Mouse (Mus musculus): ENCODE measurements around the gene Prr7. TPM values are rescaled to one million over a fixed set of nuclear protein-coding genes. Genes with fewer than 3 reads are reported as not detected.

Gene Prr7
- polyA plus RNA-seq, 2 experiments = 0.32 TPM; not detected in 1

DNA sequence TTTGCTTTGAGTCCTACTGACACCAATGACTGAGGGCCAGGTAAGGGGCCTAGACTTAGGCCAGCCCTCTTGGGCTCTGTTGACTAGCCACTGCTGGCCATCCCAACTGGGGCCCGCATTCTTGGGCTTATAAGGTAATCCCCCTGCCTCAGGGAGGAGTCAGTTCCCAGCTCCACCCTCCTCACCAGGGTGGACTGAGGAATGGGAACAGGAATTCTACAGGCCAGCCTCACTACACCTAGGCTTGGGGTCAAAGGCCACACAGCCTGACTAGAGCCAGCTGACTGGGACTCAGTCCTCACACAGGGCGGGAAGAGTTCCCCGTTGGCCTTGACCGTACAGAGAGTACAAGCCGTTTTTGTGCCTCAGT lies 47.4 kb downstream of the Prr7 start:
- H3K27ac ChIP-seq = peak overlapping the region; percentile 36
- H3K36me3 ChIP-seq (replicated peaks; ENCODE audit: control insufficient read depth, insufficient read depth, low read depth) = no peaks in the 10 kb centered on the region; the same call in 1 of the 2 replicates
- no peaks in the 10 kb centered on the region for H3K9me3 ChIP-seq (ENCODE audit: control insufficient read depth, low read length)
- no peak for DNase-seq (ENCODE audit: low read depth in 3 of 3, low spot score in 3 of 3)
- H3K4me3 ChIP-seq (ENCODE audit: insufficient read depth in 1 of 2, low read depth in 2 of 2, low read length in 2 of 2) = no peak overlapping the region
- TF ChIP-seq EP300 (IDR thresholded peaks at IDR 0.05; ENCODE audit: low read depth) = no peak
- no peak for TF ChIP-seq CTCF (IDR thresholded peaks at IDR 0.05; ENCODE audit: low read depth)
- H3K9ac ChIP-seq (replicated peaks) = peak overlapping the region; percentile 47
- peaks cover 14 to 23% of the 10 kb centered on the region in 2 experiments for H3K4me1 ChIP-seq (replicated peaks; ENCODE audit: control insufficient read depth in 2 of 2, insufficient read depth in 2 of 2, low read length in 1 of 2)
- ATAC-seq (ENCODE audit: insufficient read depth) = peak; percentile 27; the same call in 1 of the 2 replicates
- 27% methylated on average over 5 of the region's 5 CpGs for WGBS (ENCODE audit: insufficient replicate concordance)
- no peaks in the 10 kb centered on the region; the same call in 1 of the 2 replicates for H3K27me3 ChIP-seq (ENCODE audit: control insufficient read depth, insufficient read depth, low read length)
- H3K4me2 ChIP-seq (ENCODE audit: low read depth) = peak overlapping the region; percentile 93

DNA sequence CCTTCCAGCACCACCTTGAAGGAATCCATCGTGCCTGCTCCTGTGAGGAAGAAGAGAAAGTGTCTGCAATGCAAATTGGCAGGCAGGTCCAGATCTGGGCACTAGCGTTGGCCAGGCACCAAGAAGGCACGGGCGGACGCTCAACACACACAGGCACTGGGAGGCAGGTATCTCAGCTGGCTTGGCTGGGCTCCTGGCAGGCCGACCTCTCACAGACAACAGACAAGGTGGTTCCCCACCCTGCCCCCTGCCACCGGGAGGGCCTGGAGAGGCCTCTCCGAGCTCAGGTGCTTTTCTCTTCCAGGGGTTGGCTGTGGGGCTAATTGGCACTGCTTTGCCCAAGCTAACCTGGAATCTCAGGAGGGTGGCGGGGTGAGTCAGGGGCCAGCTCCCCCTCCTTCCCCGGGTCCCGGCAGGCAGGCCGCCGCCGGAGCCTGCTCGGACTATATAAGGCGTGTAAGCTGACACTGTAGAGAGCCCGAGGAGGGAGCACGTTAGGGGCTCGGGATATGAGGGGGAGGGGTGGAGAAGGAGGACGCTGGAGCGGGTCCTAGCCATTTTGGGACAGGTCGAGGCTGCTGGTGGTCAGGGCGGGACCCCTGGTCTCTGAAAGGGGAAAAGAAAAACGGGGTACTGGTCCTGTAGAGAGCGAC lies 48.4 kb downstream of the Prr7 start:
- 8% methylated on average over 25 of the region's 25 CpGs for WGBS (ENCODE audit: insufficient replicate concordance)

DNA sequence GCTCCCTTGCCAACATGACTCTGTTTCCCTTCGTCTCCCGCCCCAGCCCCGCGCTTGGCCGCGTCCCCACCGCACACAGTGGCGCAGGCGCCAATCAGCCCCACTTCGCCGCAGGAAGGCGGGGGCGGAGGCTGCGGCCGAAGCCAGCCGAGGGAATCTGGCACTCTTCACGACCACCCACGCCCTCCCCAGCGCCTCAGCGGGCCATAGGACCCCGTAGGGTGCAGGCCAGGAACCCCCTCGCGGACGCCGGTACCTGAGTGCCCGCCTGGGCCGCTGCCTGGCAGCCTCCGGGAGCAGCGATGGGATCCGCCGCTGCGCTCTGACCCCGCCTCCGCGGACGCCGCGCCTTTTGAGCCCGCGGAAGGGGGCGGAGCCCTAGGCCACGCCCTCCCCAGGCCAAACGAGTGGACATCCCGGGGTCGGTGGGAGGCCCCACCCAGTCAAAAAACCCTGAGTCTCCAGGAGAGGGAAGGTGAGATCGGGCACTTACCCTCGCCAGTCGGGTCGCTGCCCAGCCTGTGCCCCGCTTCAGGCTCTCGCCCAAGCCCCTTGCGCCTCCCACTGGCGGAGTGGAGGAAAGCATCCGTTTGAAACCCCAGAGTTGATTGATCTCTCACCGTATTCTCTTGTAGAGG lies 49.2 kb downstream of the Prr7 start, which contains the start of gene Pdlim7:
TSS of gene Pdlim7 (minus strand) at position 566 of the 638 bp plus-strand sequence.
- ATAC-seq (ENCODE audit: insufficient read depth) (peak; percentile 63), DNase-seq (ENCODE audit: low read depth in 3 of 3, low spot score in 3 of 3) (peak in 2 of 3 experiments; percentile 45 to 63)
- Histone ChIP-seq H3K9me3 (ENCODE audit: control insufficient read depth, low read length) (no peaks in the 10 kb centered on the region), H3K4me2 (ENCODE audit: low read depth) (peak within 1 kb of the TSS; percentile 93), H3K4me3 (ENCODE audit: insufficient read depth in 1 of 2, low read depth in 2 of 2, low read length in 2 of 2) (peak within 1 kb of the TSS; percentile 59 to 81), H3K4me1 (replicated peaks; ENCODE audit: control insufficient read depth in 2 of 2, insufficient read depth in 2 of 2, low read length in 1 of 2) (peaks cover 14 to 23% of the 10 kb centered on the region in 2 experiments), H3K27ac (no peak within 1 kb of the TSS), H3K9ac (replicated peaks) (peak within 1 kb of the TSS; percentile 66), H3K36me3 (replicated peaks; ENCODE audit: control insufficient read depth, insufficient read depth, low read depth) (no peaks in the 10 kb centered on the region; the same call in 1 of the 2 replicates), H3K27me3 (ENCODE audit: control insufficient read depth, insufficient read depth, low read length) (no peaks in the 10 kb centered on the region; the same call in 1 of the 2 replicates)
- under 1% methylated on average over 53 of the region's 55 CpGs for WGBS (ENCODE audit: insufficient replicate concordance)
- TF ChIP-seq CTCF (IDR thresholded peaks at IDR 0.05; ENCODE audit: low read depth) = peak; percentile 93
- TF ChIP-seq EP300 (IDR thresholded peaks at IDR 0.05; ENCODE audit: low read depth) = no peak

More for the DNA sequence above, 48.4 kb downstream of the Prr7 start:
- Histone ChIP-seq H3K4me3 (ENCODE audit: insufficient read depth in 1 of 2, low read depth in 2 of 2, low read length in 2 of 2) (peak overlapping the region; percentile 59 to 81), H3K4me1 (replicated peaks; ENCODE audit: control insufficient read depth in 2 of 2, insufficient read depth in 2 of 2, low read length in 1 of 2) (peaks cover 14 to 23% of the 10 kb centered on the region in 2 experiments), H3K36me3 (replicated peaks; ENCODE audit: control insufficient read depth, insufficient read depth, low read depth) (no peaks in the 10 kb centered on the region; the same call in 1 of the 2 replicates), H3K27me3 (ENCODE audit: control insufficient read depth, insufficient read depth, low read length) (no peaks in the 10 kb centered on the region; the same call in 1 of the 2 replicates), H3K9me3 (ENCODE audit: control insufficient read depth, low read length) (no peaks in the 10 kb centered on the region), H3K27ac (no peak overlapping the region), H3K4me2 (ENCODE audit: low read depth) (peak overlapping the region; percentile 93), H3K9ac (replicated peaks) (peak overlapping the region; percentile 66)
- ATAC-seq (ENCODE audit: insufficient read depth) (peak; percentile 32; the same call in 1 of the 2 replicates), DNase-seq (ENCODE audit: low read depth in 3 of 3, low spot score in 3 of 3) (no peak)
- TF ChIP-seq CTCF (IDR thresholded peaks at IDR 0.05; ENCODE audit: low read depth) (no peak), EP300 (IDR thresholded peaks at IDR 0.05; ENCODE audit: low read depth) (no peak)

GRCm38 (mm10) chr13:55513828-55514227 lies 49.8 kb downstream of the Prr7 start:
- no peak overlapping the region for H3K27ac ChIP-seq
- H3K27me3 ChIP-seq (ENCODE audit: control insufficient read depth, insufficient read depth, low read length) = no peaks in the 10 kb centered on the region; the same call in 1 of the 2 replicates
- no peaks in the 10 kb centered on the region for H3K9me3 ChIP-seq (ENCODE audit: control insufficient read depth, low read length)
- peak overlapping the region; percentile 93 for H3K4me2 ChIP-seq (ENCODE audit: low read depth)
- no peak overlapping the region for H3K9ac ChIP-seq (replicated peaks)
- H3K4me1 ChIP-seq (replicated peaks; ENCODE audit: control insufficient read depth in 2 of 2, insufficient read depth in 2 of 2, low read length in 1 of 2) = peaks cover 14 to 23% of the 10 kb centered on the region in 2 experiments
- DNase-seq (ENCODE audit: low read depth in 3 of 3, low spot score in 3 of 3) (no peak), ATAC-seq (ENCODE audit: insufficient read depth) (no peak)
- no peak for TF ChIP-seq CTCF (IDR thresholded peaks at IDR 0.05; ENCODE audit: low read depth)
- no peak for TF ChIP-seq EP300 (IDR thresholded peaks at IDR 0.05; ENCODE audit: low read depth)
- no peaks in the 10 kb centered on the region for H3K36me3 ChIP-seq (replicated peaks; ENCODE audit: control insufficient read depth, insufficient read depth, low read depth)
- peak overlapping the region in 1 of 2 experiments; percentile 81; a peak in 1 of 4 replicates for H3K4me3 ChIP-seq (ENCODE audit: insufficient read depth in 1 of 2, low read depth in 2 of 2, low read length in 2 of 2)
- WGBS (ENCODE audit: insufficient replicate concordance) = 27% methylated on average over 9 of the region's 9 CpGs

DNA sequence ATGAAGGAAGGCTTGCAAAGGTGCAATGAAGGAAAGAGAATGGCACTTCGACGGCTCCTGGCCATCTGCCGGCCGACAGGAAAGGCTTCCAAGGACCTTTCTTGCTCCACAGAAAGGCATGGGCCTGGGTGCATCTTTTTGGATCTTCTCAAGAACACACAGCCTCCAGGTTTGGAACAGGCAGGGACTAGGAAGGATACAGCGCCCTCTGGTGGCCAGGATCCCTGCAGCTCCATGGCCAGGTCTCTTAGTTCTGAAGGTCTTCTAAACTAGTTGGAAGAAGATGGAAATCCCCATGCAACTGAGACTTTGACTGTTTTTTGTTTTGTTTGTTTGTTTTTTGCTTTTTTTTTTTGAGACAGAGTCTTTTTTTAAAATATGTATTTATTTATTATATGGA lies 52.9 kb downstream of the Prr7 start:
- Histone ChIP-seq H3K4me3 (ENCODE audit: insufficient read depth in 1 of 2, low read depth in 2 of 2, low read length in 2 of 2) (no peak overlapping the region), H3K9me3 (ENCODE audit: control insufficient read depth, low read length) (no peaks in the 10 kb centered on the region), H3K9ac (replicated peaks) (no peak overlapping the region), H3K4me2 (ENCODE audit: low read depth) (no peak overlapping the region), H3K27me3 (ENCODE audit: control insufficient read depth, insufficient read depth, low read length) (no peaks in the 10 kb centered on the region; the same call in 1 of the 2 replicates), H3K36me3 (replicated peaks; ENCODE audit: control insufficient read depth, insufficient read depth, low read depth) (no peaks in the 10 kb centered on the region), H3K27ac (no peak overlapping the region), H3K4me1 (replicated peaks; ENCODE audit: control insufficient read depth in 2 of 2, insufficient read depth in 2 of 2, low read length in 1 of 2) (peaks cover 4 to 6% of the 10 kb centered on the region in 2 experiments; a peak in 3 of 4 replicates)
- 1% methylated on average over 5 of the region's 5 CpGs for WGBS (ENCODE audit: insufficient replicate concordance)
- DNase-seq (ENCODE audit: low read depth in 3 of 3, low spot score in 3 of 3) (peak in 2 of 3 experiments; percentile 51 to 65), ATAC-seq (ENCODE audit: insufficient read depth) (no peak)
- peak; percentile 95 for TF ChIP-seq CTCF (IDR thresholded peaks at IDR 0.05; ENCODE audit: low read depth)
- TF ChIP-seq EP300 (IDR thresholded peaks at IDR 0.05; ENCODE audit: low read depth) = no peak
